Mouse (Mus musculus) heart, embryonic 14.5 days (tissue): ENCODE measurements around the gene 9630041A04Rik. TPM values are rescaled to one million over a fixed set of nuclear protein-coding genes. Genes with fewer than 3 reads are reported as not detected.

Source experiments
- ATAC-seq: fragments of 200-750 bp; cut with Nextera tagmentation; 2 replicates; pipeline ENCODE4 v1.8.0; 2017; ENCODE audit warnings: low read depth, moderate TSS enrichment; ENCODE audit not compliant: insufficient number of reproducible peaks, insufficient read depth, low FRiP score
- H3K27ac ChIP-seq, 2 experiments: fragments of 200-500 bp in 1 of 2; fragments of 300-500 bp in 1 of 2; sonication (generic) in 1 of 2; replicated peaks in 1 of 2; 2 replicates each; pipeline ENCODE4 v1.5.1; 2012 to 2014; ENCODE audit warnings: low read depth in 2 of 2, low read length in 2 of 2, control low read depth in 1 of 2, mild to moderate bottlenecking in 1 of 2, mixed read lengths in 1 of 2; ENCODE audit not compliant: control insufficient read depth in 1 of 2, insufficient read depth in 1 of 2
- H3K27me3 ChIP-seq: fragments of 300-500 bp; sonication (generic); 2 replicates; pipeline ENCODE4 v1.6.1; 2014; ENCODE audit warnings: mild to moderate bottlenecking, low read length, control low read depth; ENCODE audit not compliant: control insufficient read depth, insufficient read depth
- H3K36me3 ChIP-seq: fragments of 300-500 bp; sonication (generic); 2 replicates; pipeline ENCODE4 v1.6.1; 2014; ENCODE audit warnings: mild to moderate bottlenecking, control low read depth, low read length, mixed read lengths; ENCODE audit not compliant: control insufficient read depth, insufficient read depth
- H3K4me1 ChIP-seq, 2 experiments: fragments of 200-500 bp in 1 of 2; fragments of 300-500 bp in 1 of 2; sonication (generic) in 1 of 2; 2 replicates each; pipeline ENCODE4 v1.6.1; 2012 to 2014; ENCODE audit warnings: low read length in 2 of 2, control low read depth in 1 of 2, mixed read lengths in 1 of 2; ENCODE audit not compliant: control insufficient read depth in 2 of 2, insufficient read depth in 2 of 2
- H3K4me2 ChIP-seq: fragments of 300-500 bp; sonication (generic); 2 replicates; pipeline ENCODE4 v1.6.1; 2014; ENCODE audit warnings: mild to moderate bottlenecking, low read length
- H3K4me3 ChIP-seq, 2 experiments: fragments of 200-500 bp in 1 of 2; fragments of 300-500 bp in 1 of 2; sonication (generic) in 1 of 2; 2 replicates each; pipeline ENCODE4 v1.5.1; 2012 to 2014; ENCODE audit warnings: low read length in 2 of 2, mild to moderate bottlenecking in 2 of 2, control low read depth in 1 of 2, low read depth in 1 of 2, moderate library complexity in 1 of 2; ENCODE audit not compliant: control insufficient read depth in 1 of 2, insufficient read depth in 1 of 2
- H3K9ac ChIP-seq: fragments of 300-500 bp; sonication (generic); 2 replicates; pipeline ENCODE4 v1.6.1; 2014; ENCODE audit warnings: mild to moderate bottlenecking, low read length
- H3K9me3 ChIP-seq: fragments of 300-500 bp; sonication (generic); 2 replicates; pipeline ENCODE4 v1.6.1; 2016; ENCODE audit warnings: low read length, control low read depth; ENCODE audit not compliant: control insufficient read depth
- WGBS: fragments of 180-500 bp; shearing (Covaris S2); extraction: QIAGEN DNeasy Blood & Tissue Kit; methylation state at CpG from one replicate; pipeline ENCODE4 v1.1.7; 2014; 5-methylcytosine and 5-hydroxymethylcytosine counted together
- polyA plus RNA-seq: library from polyadenylated mRNA; unstranded; fragments of >200 nt; fragmentation: Nextera tagmentation; extraction: Ambion mirVana; gene quantifications from 2 replicates; pipeline ENCODE4 v1.2.1, GENCODE M21; 2014

9630041A04Rik gene
- polyA plus RNA-seq, 1 experiment from 2014 or later, result not detected

DNA sequence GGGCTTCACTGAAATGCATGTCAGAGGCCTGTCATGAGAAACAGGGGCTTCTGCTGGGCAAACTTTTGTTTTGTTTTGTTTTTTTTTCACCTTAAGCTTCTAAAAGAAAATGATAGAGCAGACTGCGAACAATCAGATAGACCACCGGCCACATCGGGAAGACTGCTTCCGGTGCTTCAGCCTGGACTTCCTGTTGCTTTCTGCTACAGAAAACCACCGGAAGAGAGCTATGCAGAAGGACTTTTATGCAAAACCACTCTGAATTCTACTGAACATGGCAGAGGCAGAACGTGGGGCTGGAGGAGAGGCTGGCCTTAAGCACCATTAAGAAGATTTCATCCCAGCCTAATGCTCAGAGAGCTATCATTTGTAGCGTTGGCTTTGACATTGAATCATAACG lies 110.7 kb downstream of the 9630041A04Rik start:
- H3K36me3 ChIP-seq, result no peaks in the 10 kb centered on the region
- no peak overlapping the region for H3K9ac ChIP-seq
- no peaks in the 10 kb centered on the region for H3K27me3 ChIP-seq
- no peak for ATAC-seq
- no peaks in the 10 kb centered on the region; a peak in 1 of 4 replicates for H3K4me1 ChIP-seq
- H3K4me3 ChIP-seq, result no peak overlapping the region
- 59% methylated on average over 8 of the region's 8 CpGs for WGBS
- no peak overlapping the region for H3K27ac ChIP-seq
- H3K4me2 ChIP-seq, result no peak overlapping the region
- H3K9me3 ChIP-seq, result no peaks in the 10 kb centered on the region

DNA sequence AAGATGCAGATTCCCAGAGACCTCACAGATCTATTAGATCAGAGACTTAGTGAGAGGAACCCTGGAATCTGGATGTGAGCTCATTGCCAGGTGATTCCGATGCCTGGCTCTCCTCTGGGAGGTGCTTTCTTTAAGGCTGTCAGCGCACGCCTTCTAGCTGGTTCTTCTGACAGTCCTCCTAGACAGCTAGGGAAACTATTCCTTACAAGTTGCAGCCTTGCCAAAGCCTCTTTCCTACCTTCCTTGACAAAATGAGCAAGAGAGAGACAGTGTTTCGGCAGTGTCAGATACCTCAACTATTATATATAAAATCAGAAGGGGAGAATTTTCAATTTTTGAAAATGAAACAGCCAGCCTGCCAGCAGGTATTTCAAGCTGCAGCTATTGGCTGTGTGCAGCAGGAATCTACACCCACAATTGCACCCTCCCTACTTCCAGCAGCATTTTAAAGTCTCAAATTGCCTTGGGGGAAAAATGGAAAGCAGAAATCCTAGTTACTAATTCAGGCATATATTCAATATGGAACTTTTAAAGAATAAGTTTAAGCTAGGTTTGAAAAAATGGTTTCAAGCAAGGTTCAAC lies 115.3 kb downstream of the 9630041A04Rik start:
- no peak overlapping the region for H3K27ac ChIP-seq
- ATAC-seq, result no peak
- H3K9ac ChIP-seq, result no peak overlapping the region
- H3K4me3 ChIP-seq, result no peak overlapping the region
- no peak overlapping the region for H3K4me2 ChIP-seq
- no peaks in the 10 kb centered on the region for H3K9me3 ChIP-seq
- H3K4me1 ChIP-seq, result no peaks in the 10 kb centered on the region
- H3K36me3 ChIP-seq, result no peaks in the 10 kb centered on the region
- H3K27me3 ChIP-seq, result no peaks in the 10 kb centered on the region
- 81% methylated on average over 4 of the region's 4 CpGs for WGBS

DNA sequence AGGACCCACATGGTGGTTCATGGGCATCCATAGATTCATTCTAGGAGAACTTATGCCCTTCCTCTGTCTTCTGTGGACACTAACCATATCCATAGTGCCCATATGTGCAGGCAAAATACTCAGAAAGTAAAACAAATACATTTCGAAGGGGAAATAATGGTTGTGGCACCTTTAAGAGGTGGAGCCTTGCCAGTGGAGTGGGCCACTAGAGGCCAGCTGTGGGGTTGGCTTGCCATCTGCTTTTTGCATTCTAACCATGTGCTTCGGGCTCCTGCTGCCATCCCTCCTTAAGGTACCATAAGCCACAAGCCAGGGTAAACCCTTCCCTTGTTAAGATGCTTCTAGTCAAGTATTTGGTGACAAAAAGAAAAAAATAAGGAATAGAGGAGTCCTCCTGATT lies 119.5 kb downstream of the 9630041A04Rik start:
- no peak overlapping the region for H3K9ac ChIP-seq
- H3K36me3 ChIP-seq, result no peaks in the 10 kb centered on the region
- 82% methylated on average over 2 of the region's 2 CpGs for WGBS
- H3K4me3 ChIP-seq, result no peak overlapping the region
- no peaks in the 10 kb centered on the region for H3K27me3 ChIP-seq
- H3K9me3 ChIP-seq, result no peaks in the 10 kb centered on the region
- no peak overlapping the region for H3K27ac ChIP-seq
- no peak for ATAC-seq
- H3K4me2 ChIP-seq, result no peak overlapping the region
- no peaks in the 10 kb centered on the region for H3K4me1 ChIP-seq

DNA sequence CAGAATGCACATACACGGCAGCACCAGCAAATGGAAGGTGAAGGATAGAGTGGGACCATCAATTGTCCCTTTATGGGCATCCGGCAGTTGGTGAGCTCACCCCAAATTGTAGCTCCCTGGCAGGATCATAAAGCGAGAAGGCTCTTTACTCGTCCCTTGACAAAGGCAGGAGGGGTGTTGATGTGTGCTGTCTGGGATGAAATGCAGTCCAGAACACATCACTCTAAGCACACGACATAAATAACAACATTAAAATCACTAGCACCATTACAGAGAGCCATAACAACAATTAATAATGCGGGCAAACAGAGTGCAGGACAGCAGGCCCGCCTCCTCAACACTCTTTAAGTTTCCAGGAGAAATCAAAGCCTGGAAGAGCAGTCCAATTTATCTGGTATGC lies 120.7 kb downstream of the 9630041A04Rik start:
- WGBS, result 69% methylated on average over 7 of the region's 7 CpGs

DNA sequence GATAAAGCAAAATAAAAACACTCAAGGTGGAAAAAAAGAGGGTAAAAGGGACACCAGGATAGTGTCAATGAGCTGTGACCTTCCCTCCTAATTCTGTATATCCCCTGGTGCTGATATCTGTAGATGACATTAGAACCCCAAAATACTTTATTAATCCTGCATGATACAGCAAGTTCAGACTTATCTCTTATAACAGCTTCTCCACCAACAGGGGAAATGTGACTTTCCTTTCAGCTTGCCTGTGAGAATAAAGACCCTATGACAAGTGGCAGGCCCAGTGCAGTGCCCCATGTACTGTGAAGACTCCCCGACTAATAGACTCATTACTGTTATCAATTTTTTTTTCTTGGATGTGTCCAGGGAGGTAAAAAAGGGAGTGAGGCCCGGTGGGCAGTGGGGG lies 125.3 kb downstream of the 9630041A04Rik start:
- 79% methylated on average over 2 of the region's 2 CpGs for WGBS
- no peaks in the 10 kb centered on the region for H3K4me1 ChIP-seq
- no peak for ATAC-seq
- H3K9me3 ChIP-seq, result no peaks in the 10 kb centered on the region
- no peak overlapping the region for H3K4me2 ChIP-seq
- peaks cover 7% of the 10 kb centered on the region; the same call in 1 of the 2 replicates for H3K27me3 ChIP-seq
- no peak overlapping the region for H3K27ac ChIP-seq
- H3K9ac ChIP-seq, result no peak overlapping the region
- H3K36me3 ChIP-seq, result no peaks in the 10 kb centered on the region
- no peak overlapping the region for H3K4me3 ChIP-seq

More for the DNA sequence above, 120.7 kb downstream of the 9630041A04Rik start:
- Histone ChIP-seq H3K4me2 (no peak overlapping the region), H3K27me3 (peaks cover 5% of the 10 kb centered on the region; the same call in 1 of the 2 replicates), H3K9me3 (no peaks in the 10 kb centered on the region), H3K36me3 (no peaks in the 10 kb centered on the region), H3K4me1 (no peaks in the 10 kb centered on the region), H3K4me3 (no peak overlapping the region), H3K9ac (no peak overlapping the region), H3K27ac (no peak overlapping the region)
- ATAC-seq, result no peak

DNA sequence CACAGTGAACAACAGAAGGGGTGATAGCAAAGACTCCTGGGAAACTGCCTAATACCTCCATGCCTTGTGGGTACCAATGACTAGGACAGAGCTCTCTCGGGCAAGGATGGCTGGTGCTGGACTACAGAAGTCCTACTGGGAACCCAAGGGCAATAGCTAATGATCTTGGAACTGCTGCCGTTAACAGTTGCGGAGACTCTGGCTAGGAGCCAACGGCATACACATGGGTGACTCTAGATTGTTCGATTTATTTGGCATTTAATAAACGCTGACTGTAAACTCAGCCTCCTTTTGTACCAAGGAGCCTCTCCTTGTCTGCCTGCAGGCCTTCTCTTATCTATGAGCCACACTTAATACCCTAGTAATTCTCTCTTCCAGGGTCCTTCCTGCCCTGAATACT lies 128.4 kb downstream of the 9630041A04Rik start:
- 89% methylated on average over 6 of the region's 6 CpGs for WGBS
- Histone ChIP-seq H3K27ac (no peak overlapping the region), H3K36me3 (no peaks in the 10 kb centered on the region), H3K4me1 (no peaks in the 10 kb centered on the region), H3K9me3 (no peaks in the 10 kb centered on the region), H3K27me3 (peaks cover 23% of the 10 kb centered on the region), H3K4me2 (no peak overlapping the region), H3K4me3 (no peak overlapping the region), H3K9ac (no peak overlapping the region)
- ATAC-seq, result no peak

DNA sequence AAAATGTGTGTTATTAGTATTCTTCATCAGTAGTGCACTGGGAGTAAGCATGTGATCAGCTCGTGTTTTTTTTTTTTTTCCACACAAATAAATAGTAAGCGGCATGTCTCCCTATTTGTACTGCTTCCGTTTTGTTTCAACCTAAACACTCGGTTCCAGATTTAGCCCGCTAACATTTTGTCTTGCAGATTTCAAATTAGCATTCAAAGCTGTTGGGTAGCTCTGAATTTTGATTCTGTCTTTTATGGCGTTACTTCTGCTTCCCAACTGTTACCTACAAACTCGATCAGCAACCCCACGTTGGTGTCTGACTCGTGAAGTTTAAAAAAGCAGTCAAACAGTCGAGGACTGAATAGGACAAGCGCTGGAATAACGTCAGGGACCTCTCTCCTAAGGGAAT lies 129.2 kb downstream of the 9630041A04Rik start:
- WGBS, result 78% methylated on average over 12 of the region's 12 CpGs

More for the DNA sequence above, 129.2 kb downstream of the 9630041A04Rik start:
- no peaks in the 10 kb centered on the region for H3K9me3 ChIP-seq
- peaks cover 26% of the 10 kb centered on the region for H3K27me3 ChIP-seq
- H3K4me2 ChIP-seq, result no peak overlapping the region
- H3K36me3 ChIP-seq, result no peaks in the 10 kb centered on the region
- H3K4me3 ChIP-seq, result no peak overlapping the region
- ATAC-seq, result no peak
- no peak overlapping the region for H3K27ac ChIP-seq
- peaks cover 5 to 6% of the 10 kb centered on the region in 2 experiments for H3K4me1 ChIP-seq
- no peak overlapping the region for H3K9ac ChIP-seq
